Mouse (Mus musculus): ENCODE results near the gene Cnst. TPM values are rescaled to one million over a fixed set of nuclear protein-coding genes. Genes with fewer than 3 reads are reported as not detected.
A peak's percentile ranks its signal among the peaks of the same experiment; 100 is the strongest.
"Not testable (repeated sequence)": the region's sequence is repeated elsewhere in the genome, so short reads cannot be mapped to it uniquely, and the experiment has no call there.

The Cnst gene
- polyA plus RNA-seq, 1 experiment from 2014 or later: 18.8 TPM

GRCm38 (mm10) chr1:179642726-179643125 is 96.6 kb downstream of the Cnst start:
- H3K9ac ChIP-seq (ENCODE audit: low read length): no peak overlapping the region
- H3K27ac ChIP-seq (ENCODE audit: low read length): no peak overlapping the region
- H3K36me3 ChIP-seq (ENCODE audit: control insufficient read depth, insufficient read depth, low read length): no peaks in the 10 kb centered on the region
- no peak overlapping the region for H3K4me2 ChIP-seq (ENCODE audit: low read depth, low read length)
- no peaks in the 10 kb centered on the region for H3K27me3 ChIP-seq (ENCODE audit: control insufficient read depth, insufficient read depth, low read length)
- no peaks in the 10 kb centered on the region for H3K9me3 ChIP-seq (replicated peaks; ENCODE audit: control insufficient read depth, low read length)
- H3K4me3 ChIP-seq (replicated peaks; ENCODE audit: low read length): no peak overlapping the region
- 76% methylated on average over 4 of the region's 4 CpGs for WGBS
- H3K4me1 ChIP-seq (ENCODE audit: control insufficient read depth, insufficient read depth, low read length): no peaks in the 10 kb centered on the region; the same call in 1 of the 2 replicates
- ATAC-seq (ENCODE audit: insufficient read depth, low FRiP score): no peak

DNA sequence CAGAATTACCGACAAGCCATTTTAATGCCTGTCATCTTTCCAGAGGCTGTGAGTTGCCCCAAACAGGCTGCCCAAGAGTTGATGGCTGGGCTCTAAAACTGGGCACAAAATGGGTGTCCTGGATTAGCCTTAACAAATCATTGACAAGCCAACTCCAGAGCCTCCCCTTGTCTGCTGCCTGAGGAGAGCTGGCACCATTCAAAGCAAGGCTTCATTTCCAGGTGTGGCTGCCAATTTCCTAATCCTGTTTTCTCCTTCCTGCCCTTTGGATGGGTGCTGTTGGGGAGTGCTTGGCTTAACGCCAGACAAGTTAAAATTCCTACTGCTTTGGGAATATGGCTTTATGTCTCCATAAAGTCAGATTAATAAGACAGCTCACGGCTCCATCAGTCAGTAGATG is 98.0 kb downstream of the Cnst start:
- H3K4me2 ChIP-seq (ENCODE audit: low read depth, low read length): no peak overlapping the region
- ATAC-seq (ENCODE audit: insufficient read depth, low FRiP score): no peak

GRCm38 (mm10) chr1:179645101-179645979 is 99.2 kb downstream of the Cnst start:
- ATAC-seq (ENCODE audit: insufficient read depth, low FRiP score): peak; percentile 72; the same call in 1 of the 2 replicates
- Histone ChIP-seq H3K9me3 (replicated peaks; ENCODE audit: control insufficient read depth, low read length) (no peaks in the 10 kb centered on the region), H3K4me2 (ENCODE audit: low read depth, low read length) (peak overlapping the region; percentile 45), H3K36me3 (ENCODE audit: control insufficient read depth, insufficient read depth, low read length) (no peaks in the 10 kb centered on the region), H3K4me3 (replicated peaks; ENCODE audit: low read length) (peak overlapping the region; percentile 8; the same call in 1 of the 2 replicates), H3K4me1 (ENCODE audit: control insufficient read depth, insufficient read depth, low read length) (no peaks in the 10 kb centered on the region; the same call in 1 of the 2 replicates), H3K9ac (ENCODE audit: low read length) (peak overlapping the region; percentile 61; the same call in 1 of the 2 replicates), H3K27me3 (ENCODE audit: control insufficient read depth, insufficient read depth, low read length) (no peaks in the 10 kb centered on the region), H3K27ac (ENCODE audit: low read length) (no peak overlapping the region)
- 58% methylated on average over 13 of the region's 13 CpGs for WGBS

More for the DNA sequence above, 98.0 kb downstream of the Cnst start:
- 56% methylated on average over 3 of the region's 3 CpGs for WGBS
- Histone ChIP-seq H3K36me3 (ENCODE audit: control insufficient read depth, insufficient read depth, low read length) (no peaks in the 10 kb centered on the region), H3K27ac (ENCODE audit: low read length) (no peak overlapping the region), H3K9ac (ENCODE audit: low read length) (no peak overlapping the region), H3K27me3 (ENCODE audit: control insufficient read depth, insufficient read depth, low read length) (no peaks in the 10 kb centered on the region), H3K9me3 (replicated peaks; ENCODE audit: control insufficient read depth, low read length) (no peaks in the 10 kb centered on the region), H3K4me1 (ENCODE audit: control insufficient read depth, insufficient read depth, low read length) (no peaks in the 10 kb centered on the region; the same call in 1 of the 2 replicates), H3K4me3 (replicated peaks; ENCODE audit: low read length) (no peak overlapping the region)

GRCm38 (mm10) chr1:179645980-179646268 is 99.8 kb downstream of the Cnst start:
- WGBS: 23% methylated on average over 4 of the region's 4 CpGs
- no peaks in the 10 kb centered on the region for H3K27me3 ChIP-seq (ENCODE audit: control insufficient read depth, insufficient read depth, low read length)
- H3K9me3 ChIP-seq (replicated peaks; ENCODE audit: control insufficient read depth, low read length): no peaks in the 10 kb centered on the region
- H3K9ac ChIP-seq (ENCODE audit: low read length): peak overlapping the region; percentile 61; the same call in 1 of the 2 replicates
- H3K4me2 ChIP-seq (ENCODE audit: low read depth, low read length): peak overlapping the region; percentile 45
- H3K4me1 ChIP-seq (ENCODE audit: control insufficient read depth, insufficient read depth, low read length): no peaks in the 10 kb centered on the region; the same call in 1 of the 2 replicates
- no peaks in the 10 kb centered on the region for H3K36me3 ChIP-seq (ENCODE audit: control insufficient read depth, insufficient read depth, low read length)
- no peak overlapping the region for H3K27ac ChIP-seq (ENCODE audit: low read length)
- H3K4me3 ChIP-seq (replicated peaks; ENCODE audit: low read length): peak overlapping the region; percentile 8; the same call in 1 of the 2 replicates
- ATAC-seq (ENCODE audit: insufficient read depth, low FRiP score): no peak

GRCm38 (mm10) chr1:179648678-179649077 is 102.5 kb downstream of the Cnst start:
- not testable (repeated sequence) for H3K9me3 ChIP-seq (replicated peaks; ENCODE audit: control insufficient read depth, low read length); H3K4me1 ChIP-seq (ENCODE audit: control insufficient read depth, insufficient read depth, low read length); H3K27me3 ChIP-seq (ENCODE audit: control insufficient read depth, insufficient read depth, low read length); ATAC-seq (ENCODE audit: insufficient read depth, low FRiP score); H3K36me3 ChIP-seq (ENCODE audit: control insufficient read depth, insufficient read depth, low read length); H3K27ac ChIP-seq (ENCODE audit: low read length); H3K9ac ChIP-seq (ENCODE audit: low read length); H3K4me3 ChIP-seq (replicated peaks; ENCODE audit: low read length); H3K4me2 ChIP-seq (ENCODE audit: low read depth, low read length)
- 61% methylated on average over 4 of the region's 5 CpGs for WGBS

GRCm38 (mm10) chr1:179649324-179649723 is 103.2 kb downstream of the Cnst start:
- Histone ChIP-seq H3K4me2 (ENCODE audit: low read depth, low read length) (no peak overlapping the region), H3K27ac (ENCODE audit: low read length) (no peak overlapping the region), H3K9me3 (replicated peaks; ENCODE audit: control insufficient read depth, low read length) (no peaks in the 10 kb centered on the region), H3K4me3 (replicated peaks; ENCODE audit: low read length) (no peak overlapping the region), H3K36me3 (ENCODE audit: control insufficient read depth, insufficient read depth, low read length) (no peaks in the 10 kb centered on the region), H3K4me1 (ENCODE audit: control insufficient read depth, insufficient read depth, low read length) (no peaks in the 10 kb centered on the region; the same call in 1 of the 2 replicates), H3K27me3 (ENCODE audit: control insufficient read depth, insufficient read depth, low read length) (no peaks in the 10 kb centered on the region), H3K9ac (ENCODE audit: low read length) (no peak overlapping the region)
- no peak for ATAC-seq (ENCODE audit: insufficient read depth, low FRiP score)
- WGBS: 76% methylated on average over 3 of the region's 3 CpGs

GRCm38 (mm10) chr1:179650284-179650683 is 104.1 kb downstream of the Cnst start:
- 58% methylated on average over 4 of the region's 4 CpGs for WGBS

DNA sequence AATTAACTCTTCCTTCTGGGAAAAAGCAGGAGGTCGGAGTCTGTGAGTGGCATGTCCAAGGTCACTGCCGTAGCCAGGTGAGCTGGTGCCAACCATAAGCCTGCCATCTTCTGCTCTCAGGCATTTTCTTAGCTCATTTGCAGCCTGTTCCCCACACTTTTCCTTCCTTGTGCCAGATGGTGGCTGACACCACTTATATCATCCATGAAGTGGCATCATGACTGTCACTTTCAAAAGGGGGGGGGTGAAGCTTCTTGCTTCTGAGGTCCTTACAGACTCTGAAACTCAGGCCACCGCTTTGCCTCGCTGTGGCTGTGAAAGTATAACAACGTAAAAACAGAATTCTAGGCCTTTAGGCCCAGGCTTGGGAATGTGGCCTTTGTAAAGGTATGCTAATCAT is 105.1 kb downstream of the Cnst start:
- Histone ChIP-seq H3K4me2 (ENCODE audit: low read depth, low read length) (no peak overlapping the region), H3K27ac (ENCODE audit: low read length) (no peak overlapping the region), H3K4me1 (ENCODE audit: control insufficient read depth, insufficient read depth, low read length) (no peaks in the 10 kb centered on the region), H3K4me3 (replicated peaks; ENCODE audit: low read length) (no peak overlapping the region), H3K9ac (ENCODE audit: low read length) (no peak overlapping the region), H3K36me3 (ENCODE audit: control insufficient read depth, insufficient read depth, low read length) (no peaks in the 10 kb centered on the region), H3K27me3 (ENCODE audit: control insufficient read depth, insufficient read depth, low read length) (no peaks in the 10 kb centered on the region), H3K9me3 (replicated peaks; ENCODE audit: control insufficient read depth, low read length) (no peaks in the 10 kb centered on the region)
- no peak for ATAC-seq (ENCODE audit: insufficient read depth, low FRiP score)
- 74% methylated on average over 5 of the region's 5 CpGs for WGBS

More at GRCm38 (mm10) chr1:179650284-179650683, 104.1 kb downstream of the Cnst start:
- Histone ChIP-seq H3K9me3 (replicated peaks; ENCODE audit: control insufficient read depth, low read length) (no peaks in the 10 kb centered on the region), H3K4me2 (ENCODE audit: low read depth, low read length) (no peak overlapping the region), H3K4me1 (ENCODE audit: control insufficient read depth, insufficient read depth, low read length) (no peaks in the 10 kb centered on the region; the same call in 1 of the 2 replicates), H3K36me3 (ENCODE audit: control insufficient read depth, insufficient read depth, low read length) (no peaks in the 10 kb centered on the region), H3K4me3 (replicated peaks; ENCODE audit: low read length) (no peak overlapping the region), H3K27ac (ENCODE audit: low read length) (no peak overlapping the region), H3K9ac (ENCODE audit: low read length) (no peak overlapping the region), H3K27me3 (ENCODE audit: control insufficient read depth, insufficient read depth, low read length) (no peaks in the 10 kb centered on the region)
- no peak for ATAC-seq (ENCODE audit: insufficient read depth, low FRiP score)

GRCm38 (mm10) chr1:179663065-179663464 is 116.9 kb downstream of the Cnst start:
- Histone ChIP-seq H3K9me3 (replicated peaks; ENCODE audit: control insufficient read depth, low read length) (no peaks in the 10 kb centered on the region), H3K36me3 (ENCODE audit: control insufficient read depth, insufficient read depth, low read length) (no peaks in the 10 kb centered on the region), H3K4me2 (ENCODE audit: low read depth, low read length) (no peak overlapping the region), H3K27me3 (ENCODE audit: control insufficient read depth, insufficient read depth, low read length) (no peaks in the 10 kb centered on the region), H3K4me1 (ENCODE audit: control insufficient read depth, insufficient read depth, low read length) (no peaks in the 10 kb centered on the region), H3K27ac (ENCODE audit: low read length) (no peak overlapping the region), H3K4me3 (replicated peaks; ENCODE audit: low read length) (no peak overlapping the region), H3K9ac (ENCODE audit: low read length) (no peak overlapping the region)
- ATAC-seq (ENCODE audit: insufficient read depth, low FRiP score): no peak
- WGBS: 83% methylated on average over 5 of the region's 5 CpGs
